Mouse (Mus musculus) kidney, embryonic 14.5 days (tissue): ENCODE results near the gene Smurf2. TPM values are rescaled to one million over a fixed set of nuclear protein-coding genes. Genes with fewer than 3 reads are reported as not detected.

Experiments used
- ATAC-seq: fragments of 200-750 bp; cut with Nextera tagmentation; 2 replicates; pipeline ENCODE4 v1.8.0; 2017; ENCODE audit warnings: moderate number of reproducible peaks, mild to moderate bottlenecking, moderate TSS enrichment, moderate library complexity; ENCODE audit not compliant: low FRiP score, low TSS enrichment
- H3K27ac ChIP-seq: fragments of 300-500 bp; sonication (generic); 2 replicates; pipeline ENCODE4 v1.5.1; 2014; ENCODE audit warnings: low read depth, mild to moderate bottlenecking, low read length, moderate library complexity, mixed read lengths
- H3K27me3 ChIP-seq: fragments of 300-500 bp; sonication (generic); 2 replicates; pipeline ENCODE4 v1.6.1; 2014; ENCODE audit warnings: mild to moderate bottlenecking, low read length; ENCODE audit not compliant: control insufficient read depth, insufficient read depth
- H3K36me3 ChIP-seq: fragments of 300-500 bp; sonication (generic); 2 replicates; pipeline ENCODE4 v1.6.1; 2014; ENCODE audit warnings: low read length, mixed read lengths; ENCODE audit not compliant: control insufficient read depth, insufficient read depth
- H3K4me1 ChIP-seq: fragments of 300-500 bp; sonication (generic); 2 replicates; pipeline ENCODE4 v1.6.1; 2014; ENCODE audit warnings: low read length, mixed read lengths; ENCODE audit not compliant: control insufficient read depth, insufficient read depth
- H3K4me2 ChIP-seq: fragments of 300-500 bp; sonication (generic); replicated peaks from 2 replicates; pipeline ENCODE4 v1.6.1; 2014; ENCODE audit warnings: low read depth, mild to moderate bottlenecking, low read length
- H3K4me3 ChIP-seq: fragments of 300-500 bp; sonication (generic); 2 replicates; pipeline ENCODE4 v1.5.1; 2014; ENCODE audit warnings: mild to moderate bottlenecking, low read length
- H3K9ac ChIP-seq: fragments of 300-500 bp; sonication (generic); 2 replicates; pipeline ENCODE4 v1.6.1; 2014; ENCODE audit warnings: low read depth, mild to moderate bottlenecking, low read length, moderate library complexity
- H3K9me3 ChIP-seq: fragments of 300-500 bp; sonication (generic); 2 replicates; pipeline ENCODE4 v1.6.1; 2016; ENCODE audit warnings: low read length; ENCODE audit not compliant: control insufficient read depth
- WGBS: fragments of 180-500 bp; shearing (Covaris S2); extraction: QIAGEN DNeasy Blood & Tissue Kit; methylation state at CpG from one replicate; pipeline ENCODE4 v1.1.7; 2014; 5-methylcytosine and 5-hydroxymethylcytosine counted together
- polyA plus RNA-seq: library from polyadenylated mRNA; unstranded; fragments of >200 nt; fragmentation: Nextera tagmentation; extraction: Ambion mirVana; gene quantifications from 2 replicates; pipeline ENCODE4 v1.2.1, GENCODE M21; 2014

The Smurf2 gene
- polyA plus RNA-seq, 1 experiment from 2014 or later: 19.1 TPM

- Histone ChIP-seq H3K4me2 (peak within 1 kb of the TSS; percentile 73), H3K4me1 (no peaks in the 10 kb centered on the region; the same call in 1 of the 2 replicates), H3K36me3 (peaks cover 64% of the 10 kb centered on the region), H3K9ac (peak within 1 kb of the TSS; percentile 93), H3K4me3 (peak within 1 kb of the TSS; percentile 79), H3K27me3 (no peaks in the 10 kb centered on the region), H3K27ac (peak within 1 kb of the TSS; percentile 98), H3K9me3 (no peaks in the 10 kb centered on the region)
- WGBS: 2% methylated on average over 26 of the region's 30 CpGs
- ATAC-seq: peak; percentile 99
Measured at GRCm38 (mm10) chr11:106779388-106780088, 141.0 kb downstream of the Smurf2 start, which contains the start of gene Polg2. Polg2 (minus strand) TSS chr11:106779537.

- 2% methylated on average over 39 of the region's 39 CpGs for WGBS
- H3K36me3 ChIP-seq: peaks cover 64% of the 10 kb centered on the region
Measured at GRCm38 (mm10) chr11:106778589-106779387, 141.7 kb downstream of the Smurf2 start.

GRCm38 (mm10) chr11:106778132-106778531 lies 142.4 kb downstream of the Smurf2 start:
- WGBS: 92% methylated on average over 7 of the region's 7 CpGs
- no peaks in the 10 kb centered on the region for H3K9me3 ChIP-seq
- no peaks in the 10 kb centered on the region for H3K27me3 ChIP-seq
- H3K27ac ChIP-seq: no peak overlapping the region
- H3K36me3 ChIP-seq: peaks cover 64% of the 10 kb centered on the region
- peak overlapping the region; percentile 79; the same call in 1 of the 2 replicates for H3K4me3 ChIP-seq
- ATAC-seq: no peak
- H3K4me1 ChIP-seq: no peaks in the 10 kb centered on the region; the same call in 1 of the 2 replicates
- no peak overlapping the region; the same call in 1 of the 2 replicates for H3K9ac ChIP-seq
- H3K4me2 ChIP-seq: peak overlapping the region; percentile 73

More at GRCm38 (mm10) chr11:106778589-106779387, 141.7 kb downstream of the Smurf2 start:
- Histone ChIP-seq H3K9ac (peak overlapping the region; percentile 93), H3K27me3 (no peaks in the 10 kb centered on the region), H3K4me2 (peak overlapping the region; percentile 73), H3K27ac (peak overlapping the region; percentile 98), H3K4me1 (no peaks in the 10 kb centered on the region; the same call in 1 of the 2 replicates), H3K9me3 (no peaks in the 10 kb centered on the region), H3K4me3 (peak overlapping the region; percentile 79)
- ATAC-seq: no peak; the same call in none of the 2 replicates

DNA sequence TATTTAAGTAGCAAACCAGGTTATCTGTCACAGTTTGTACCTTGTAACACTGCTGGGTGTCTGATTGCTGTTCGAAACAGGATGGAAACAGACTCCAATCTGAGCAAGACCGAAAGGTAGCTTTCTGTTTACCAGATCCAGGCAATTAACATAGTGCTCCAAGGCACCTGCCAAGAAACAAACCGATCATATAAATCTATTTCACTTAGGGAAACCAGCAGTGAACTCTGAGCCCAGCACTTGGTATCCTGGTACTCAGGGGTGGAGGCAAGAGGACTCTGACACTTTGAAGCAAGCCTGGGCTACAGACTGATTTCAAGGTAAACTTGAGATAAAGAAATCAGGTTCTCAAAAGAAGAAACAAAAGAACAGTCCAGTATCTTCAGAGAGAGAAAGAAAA lies 143.1 kb downstream of the Smurf2 start:
- ATAC-seq: no peak
- Histone ChIP-seq H3K9ac (no peak overlapping the region; the same call in 1 of the 2 replicates), H3K27ac (no peak overlapping the region), H3K4me2 (no peak overlapping the region), H3K4me1 (no peaks in the 10 kb centered on the region; the same call in 1 of the 2 replicates), H3K27me3 (no peaks in the 10 kb centered on the region), H3K4me3 (no peak overlapping the region), H3K9me3 (no peaks in the 10 kb centered on the region), H3K36me3 (peaks cover 64% of the 10 kb centered on the region)
- WGBS: 88% methylated on average over 3 of the region's 3 CpGs

DNA sequence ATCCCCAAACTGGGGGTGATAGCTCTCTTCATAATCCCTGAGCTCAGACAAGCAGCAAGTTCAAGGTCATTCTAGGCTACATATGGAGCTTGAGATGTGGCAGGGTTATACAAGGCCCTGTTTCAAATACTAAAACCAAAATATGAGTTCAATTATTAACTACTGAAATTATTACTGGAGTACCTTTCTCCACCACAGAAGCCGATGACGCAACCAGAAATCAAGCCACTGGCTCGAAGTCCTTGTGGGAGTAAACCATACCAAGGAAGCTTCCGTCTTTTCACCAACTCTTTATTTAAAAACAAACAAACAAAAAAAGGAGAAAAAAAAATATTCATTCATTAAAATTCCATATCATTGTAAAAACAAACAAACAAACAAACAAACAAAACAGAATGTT lies 143.6 kb downstream of the Smurf2 start:
- peaks cover 64% of the 10 kb centered on the region for H3K36me3 ChIP-seq
- no peak overlapping the region for H3K4me3 ChIP-seq
- no peak overlapping the region for H3K4me2 ChIP-seq
- H3K27me3 ChIP-seq: no peaks in the 10 kb centered on the region
- H3K9ac ChIP-seq: no peak overlapping the region
- ATAC-seq: no peak
- no peaks in the 10 kb centered on the region; the same call in 1 of the 2 replicates for H3K4me1 ChIP-seq
- WGBS: 86% methylated on average over 4 of the region's 4 CpGs
- H3K27ac ChIP-seq: no peak overlapping the region
- H3K9me3 ChIP-seq: no peaks in the 10 kb centered on the region

DNA sequence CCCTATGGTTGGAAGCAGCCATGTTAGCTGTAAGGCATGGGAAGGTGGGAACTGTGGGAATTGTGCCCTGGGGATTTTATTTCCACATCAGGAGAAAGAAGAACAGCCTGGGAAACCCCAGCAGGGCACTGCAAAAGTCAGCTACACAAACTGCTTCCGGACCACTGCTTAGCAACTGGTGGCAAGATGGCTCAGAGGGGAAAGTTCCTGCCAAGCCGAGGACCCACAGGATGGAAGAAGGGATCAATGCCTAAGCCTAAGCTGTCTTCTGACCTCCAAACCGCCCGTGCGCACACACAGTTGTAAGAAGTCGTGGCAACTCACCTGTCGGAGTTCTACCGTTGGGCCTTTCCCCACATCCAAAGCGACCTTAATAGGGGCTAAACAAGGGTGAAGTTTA lies 147.5 kb downstream of the Smurf2 start:
- Histone ChIP-seq H3K4me1 (no peaks in the 10 kb centered on the region; the same call in 1 of the 2 replicates), H3K27me3 (no peaks in the 10 kb centered on the region), H3K27ac (no peak overlapping the region), H3K4me3 (no peak overlapping the region), H3K9ac (no peak overlapping the region), H3K4me2 (no peak overlapping the region), H3K36me3 (peaks cover 76% of the 10 kb centered on the region), H3K9me3 (no peaks in the 10 kb centered on the region)
- 84% methylated on average over 9 of the region's 9 CpGs for WGBS
- no peak for ATAC-seq

DNA sequence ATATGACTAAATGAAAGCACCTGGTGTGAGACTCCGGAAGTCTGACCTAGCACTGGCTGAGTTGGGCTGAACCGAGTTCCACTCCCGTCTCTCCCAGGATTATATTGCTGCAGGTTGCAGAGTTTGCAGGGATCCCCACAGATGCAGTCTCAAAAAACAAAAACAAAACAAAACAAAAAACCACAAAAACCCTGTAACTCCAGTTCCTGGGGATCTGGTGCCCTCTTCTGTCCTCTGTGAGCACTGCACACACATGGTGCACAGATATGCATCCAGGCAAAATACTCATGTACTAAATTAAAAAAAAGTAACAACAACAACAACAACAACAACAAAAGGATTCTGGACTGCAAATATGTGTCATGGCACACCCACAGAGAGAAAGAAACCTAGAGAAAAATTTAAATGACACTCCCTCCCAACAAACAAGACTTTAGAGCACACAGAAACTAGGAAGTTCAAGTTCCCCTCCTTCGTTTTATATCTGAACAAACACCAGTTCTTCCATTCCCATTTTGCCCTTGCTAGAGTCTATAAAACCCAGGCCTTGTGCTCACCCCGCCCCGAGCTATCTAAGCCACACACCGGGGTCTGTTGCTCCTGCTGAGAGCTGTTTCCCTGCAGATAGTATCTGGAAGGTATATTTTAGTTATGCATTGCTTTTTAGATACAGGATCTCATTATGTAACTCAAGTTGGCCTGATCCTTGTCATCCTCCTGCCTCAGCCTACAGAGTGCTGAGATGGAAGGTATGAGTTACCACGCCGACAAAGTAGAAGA lies 150.1 kb downstream of the Smurf2 start:
- H3K27ac ChIP-seq: no peak overlapping the region
- no peaks in the 10 kb centered on the region for H3K4me1 ChIP-seq
- H3K9ac ChIP-seq: no peak overlapping the region
- H3K36me3 ChIP-seq: peaks cover 86% of the 10 kb centered on the region
- H3K9me3 ChIP-seq: peaks cover 6% of the 10 kb centered on the region; the same call in 1 of the 2 replicates
- H3K27me3 ChIP-seq: no peaks in the 10 kb centered on the region
- 96% methylated on average over 9 of the region's 9 CpGs for WGBS
- no peak for ATAC-seq
- H3K4me3 ChIP-seq: no peak overlapping the region
- no peak overlapping the region for H3K4me2 ChIP-seq
